Mouse (Mus musculus) limb, embryonic 12.5 days (tissue): ENCODE results near the gene Auts2. TPM values are rescaled to one million over a fixed set of nuclear protein-coding genes. Genes with fewer than 3 reads are reported as not detected.
A peak's percentile ranks its signal among the peaks of the same experiment; 100 is the strongest.

Experiments
- ATAC-seq: fragments of 200-750 bp; cut with Nextera tagmentation; 2 replicates; pipeline ENCODE4 v1.8.0; 2017; ENCODE audit warnings: low read depth, moderate TSS enrichment; ENCODE audit not compliant: insufficient number of reproducible peaks, insufficient read depth, low FRiP score, low TSS enrichment
- H3K27ac ChIP-seq: fragments of 300-500 bp; sonication (generic); 2 replicates; pipeline ENCODE4 v1.5.1; 2016; ENCODE audit warnings: mild to moderate bottlenecking, moderate library complexity
- H3K27me3 ChIP-seq: fragments of 300-500 bp; sonication (generic); 2 replicates; pipeline ENCODE4 v1.6.1; 2016; ENCODE audit warnings: mild to moderate bottlenecking, moderate library complexity
- H3K36me3 ChIP-seq: fragments of 300-500 bp; sonication (generic); 2 replicates; pipeline ENCODE4 v1.6.1; 2016; ENCODE audit warnings: mild to moderate bottlenecking, moderate library complexity
- H3K4me1 ChIP-seq: fragments of 300-500 bp; sonication (generic); replicated peaks from 2 replicates; pipeline ENCODE4 v1.6.1; 2016
- H3K4me2 ChIP-seq: fragments of 300-500 bp; sonication (generic); 2 replicates; pipeline ENCODE4 v1.6.1; 2016; ENCODE audit warnings: mild to moderate bottlenecking, moderate library complexity
- H3K4me3 ChIP-seq: fragments of 300-500 bp; sonication (generic); replicated peaks from 2 replicates; pipeline ENCODE4 v1.5.1; 2016; ENCODE audit warnings: mild to moderate bottlenecking
- H3K9ac ChIP-seq: fragments of 300-500 bp; sonication (generic); replicated peaks from 2 replicates; pipeline ENCODE4 v1.6.1; 2016; ENCODE audit warnings: mild to moderate bottlenecking, moderate library complexity
- H3K9me3 ChIP-seq: fragments of 300-500 bp; sonication (generic); 2 replicates; pipeline ENCODE4 v1.6.1; 2016; ENCODE audit warnings: mild to moderate bottlenecking, moderate library complexity
- WGBS: fragments of 180-500 bp; shearing (Covaris S2); methylation state at CpG from one replicate; pipeline ENCODE4 v1.1.7; 2016; 5-methylcytosine and 5-hydroxymethylcytosine counted together
- polyA plus RNA-seq: library from polyadenylated mRNA; unstranded; fragments of >200 nt; fragmentation: Nextera tagmentation; extraction: Ambion mirVana; gene quantifications from 2 replicates; pipeline ENCODE4 v1.2.1, GENCODE M21; 2016

Auts2 gene
- polyA plus RNA-seq, 1 experiment from 2014 or later: 66.4 TPM

- Histone ChIP-seq H3K9ac (no peak overlapping the region), H3K4me2 (no peak overlapping the region), H3K36me3 (peaks cover 10% of the 10 kb centered on the region; the same call in 1 of the 2 replicates), H3K4me3 (no peak overlapping the region), H3K27ac (peak overlapping the region; percentile 20; the same call in 1 of the 2 replicates), H3K4me1 (peaks cover 29% of the 10 kb centered on the region), H3K27me3 (no peaks in the 10 kb centered on the region), H3K9me3 (peaks cover 3% of the 10 kb centered on the region; the same call in 1 of the 2 replicates)
- no peak for ATAC-seq
- WGBS: 54% methylated on average over 6 of the region's 6 CpGs
These were observed 793.9 kb downstream of the Auts2 start for GRCm38 (mm10) chr5:131749211-131749610.

DNA sequence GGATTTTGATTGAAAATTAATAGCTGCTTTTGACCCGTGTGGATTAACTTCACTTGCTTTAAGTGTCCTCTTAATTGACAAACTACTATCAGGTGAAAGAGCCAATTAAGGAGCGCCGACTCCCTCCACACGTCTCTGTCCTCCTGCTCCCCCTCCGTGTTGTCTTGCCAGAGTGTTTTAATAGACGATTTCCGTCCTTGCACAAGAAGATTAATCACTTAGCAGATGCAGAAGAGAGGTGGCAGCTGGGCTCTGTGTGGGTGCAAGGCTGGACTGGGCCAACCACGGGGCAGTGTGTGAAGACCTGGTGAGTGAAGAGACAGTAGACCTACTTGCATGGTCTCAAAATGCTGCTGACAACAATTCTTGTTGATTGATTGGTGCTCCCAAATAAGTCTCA lies 800.1 kb downstream of the Auts2 start:
- Histone ChIP-seq H3K27ac (no peak overlapping the region), H3K4me3 (no peak overlapping the region), H3K4me2 (no peak overlapping the region), H3K27me3 (no peaks in the 10 kb centered on the region; the same call in 1 of the 2 replicates), H3K9ac (no peak overlapping the region), H3K4me1 (peaks cover 11% of the 10 kb centered on the region), H3K9me3 (peaks cover 3% of the 10 kb centered on the region; the same call in 1 of the 2 replicates), H3K36me3 (peaks cover 10% of the 10 kb centered on the region; the same call in 1 of the 2 replicates)
- no peak for ATAC-seq
- WGBS: 28% methylated on average over 8 of the region's 8 CpGs

- Histone ChIP-seq H3K9ac (no peak overlapping the region), H3K4me3 (no peak overlapping the region), H3K36me3 (no peaks in the 10 kb centered on the region), H3K27ac (no peak overlapping the region), H3K4me2 (no peak overlapping the region), H3K4me1 (peaks cover 62% of the 10 kb centered on the region), H3K27me3 (peaks cover 5% of the 10 kb centered on the region; the same call in 1 of the 2 replicates), H3K9me3 (no peaks in the 10 kb centered on the region)
- ATAC-seq: no peak
- WGBS: 38% methylated on average over 6 of the region's 6 CpGs
These were observed 805.7 kb downstream of the Auts2 start for GRCm38 (mm10) chr5:131737476-131737875.

DNA sequence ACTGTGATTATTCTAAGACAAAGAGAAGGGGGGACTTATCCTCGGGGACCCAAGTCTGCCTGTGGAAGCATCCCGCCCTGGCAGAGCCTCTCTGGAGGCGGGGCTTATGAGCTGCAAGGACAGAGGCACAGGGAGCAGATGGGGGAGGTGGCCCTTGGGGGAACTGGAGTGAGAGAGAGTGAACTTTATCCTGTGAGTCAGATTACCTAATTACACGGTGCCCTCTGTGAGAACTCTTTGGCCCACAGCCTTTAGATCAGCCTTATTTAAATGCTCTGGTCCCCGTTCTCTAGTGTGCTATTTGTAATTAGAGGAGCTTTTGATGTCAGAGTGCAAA lies 809.9 kb downstream of the Auts2 start:
- Histone ChIP-seq H3K9me3 (no peaks in the 10 kb centered on the region), H3K4me2 (no peak overlapping the region), H3K9ac (no peak overlapping the region), H3K4me3 (no peak overlapping the region), H3K4me1 (peaks cover 51% of the 10 kb centered on the region), H3K27ac (no peak overlapping the region), H3K36me3 (no peaks in the 10 kb centered on the region), H3K27me3 (peaks cover 15% of the 10 kb centered on the region; the same call in 1 of the 2 replicates)
- 7% methylated on average over 5 of the region's 5 CpGs for WGBS
- ATAC-seq: no peak

GRCm38 (mm10) chr5:131732631-131733323 lies 810.4 kb downstream of the Auts2 start:
- H3K27me3 ChIP-seq: peaks cover 15% of the 10 kb centered on the region; the same call in 1 of the 2 replicates
- H3K4me3 ChIP-seq: no peak overlapping the region
- WGBS: 40% methylated on average over 7 of the region's 7 CpGs
- H3K4me1 ChIP-seq: peaks cover 48% of the 10 kb centered on the region
- no peak overlapping the region for H3K4me2 ChIP-seq
- no peaks in the 10 kb centered on the region for H3K9me3 ChIP-seq
- H3K9ac ChIP-seq: no peak overlapping the region
- H3K27ac ChIP-seq: no peak overlapping the region
- H3K36me3 ChIP-seq: no peaks in the 10 kb centered on the region
- ATAC-seq: no peak

- Histone ChIP-seq H3K4me1 (peaks cover 26% of the 10 kb centered on the region), H3K27ac (no peak overlapping the region), H3K9me3 (no peaks in the 10 kb centered on the region), H3K4me3 (no peak overlapping the region), H3K36me3 (no peaks in the 10 kb centered on the region), H3K4me2 (no peak overlapping the region), H3K9ac (no peak overlapping the region), H3K27me3 (peaks cover 29% of the 10 kb centered on the region)
- 88% methylated on average over 4 of the region's 4 CpGs for WGBS
- no peak for ATAC-seq
These were observed 813.7 kb downstream of the Auts2 start for GRCm38 (mm10) chr5:131729456-131729855.

GRCm38 (mm10) chr5:131727909-131728308 lies 815.2 kb downstream of the Auts2 start:
- H3K4me2 ChIP-seq: no peak overlapping the region
- H3K27me3 ChIP-seq: peaks cover 25% of the 10 kb centered on the region
- no peak overlapping the region for H3K27ac ChIP-seq
- 73% methylated on average over 4 of the region's 4 CpGs for WGBS
- peaks cover 15% of the 10 kb centered on the region for H3K4me1 ChIP-seq
- no peaks in the 10 kb centered on the region for H3K36me3 ChIP-seq
- no peak overlapping the region for H3K4me3 ChIP-seq
- no peaks in the 10 kb centered on the region for H3K9me3 ChIP-seq
- H3K9ac ChIP-seq: no peak overlapping the region
- no peak for ATAC-seq

GRCm38 (mm10) chr5:131724508-131724907 lies 818.6 kb downstream of the Auts2 start:
- Histone ChIP-seq H3K27ac (no peak overlapping the region), H3K4me3 (no peak overlapping the region), H3K9ac (no peak overlapping the region), H3K9me3 (no peaks in the 10 kb centered on the region), H3K4me1 (peaks cover 22% of the 10 kb centered on the region), H3K27me3 (peaks cover 20% of the 10 kb centered on the region), H3K36me3 (no peaks in the 10 kb centered on the region), H3K4me2 (no peak overlapping the region)
- no peak for ATAC-seq
- 91% methylated on average over 1 of the region's 1 CpGs for WGBS

- Histone ChIP-seq H3K36me3 (no peaks in the 10 kb centered on the region), H3K4me3 (no peak overlapping the region), H3K9ac (no peak overlapping the region), H3K27me3 (peaks cover 29% of the 10 kb centered on the region), H3K9me3 (no peaks in the 10 kb centered on the region), H3K4me2 (no peak overlapping the region), H3K27ac (no peak overlapping the region), H3K4me1 (peaks cover 38% of the 10 kb centered on the region)
- no peak for ATAC-seq
- 7% methylated on average over 6 of the region's 6 CpGs for WGBS
These were observed 820.4 kb downstream of the Auts2 start for GRCm38 (mm10) chr5:131722791-131723190.

DNA sequence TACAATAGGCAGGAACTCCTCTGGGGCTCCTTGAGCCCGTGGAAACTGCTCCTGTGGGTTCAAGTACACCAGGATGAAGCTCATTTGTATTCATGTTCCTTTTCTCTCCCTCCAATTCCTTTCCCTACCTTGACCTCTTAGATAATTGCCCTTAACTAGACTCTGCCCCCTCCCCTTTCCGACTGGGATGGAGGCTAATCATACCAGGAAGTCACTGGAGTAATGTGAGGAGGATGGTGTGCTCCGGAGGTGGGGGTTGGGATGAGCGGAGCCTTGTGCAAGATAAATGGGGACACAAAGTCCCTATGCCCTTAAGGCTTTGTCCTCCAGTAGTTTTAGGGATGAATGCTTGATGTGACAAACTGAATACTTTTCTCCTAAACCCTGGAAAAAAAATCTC lies 820.8 kb downstream of the Auts2 start:
- Histone ChIP-seq H3K9ac (no peak overlapping the region), H3K36me3 (no peaks in the 10 kb centered on the region), H3K4me1 (peaks cover 42% of the 10 kb centered on the region), H3K9me3 (no peaks in the 10 kb centered on the region), H3K4me2 (no peak overlapping the region), H3K4me3 (no peak overlapping the region), H3K27ac (no peak overlapping the region), H3K27me3 (peaks cover 31% of the 10 kb centered on the region)
- WGBS: 17% methylated on average over 4 of the region's 4 CpGs
- no peak for ATAC-seq

DNA sequence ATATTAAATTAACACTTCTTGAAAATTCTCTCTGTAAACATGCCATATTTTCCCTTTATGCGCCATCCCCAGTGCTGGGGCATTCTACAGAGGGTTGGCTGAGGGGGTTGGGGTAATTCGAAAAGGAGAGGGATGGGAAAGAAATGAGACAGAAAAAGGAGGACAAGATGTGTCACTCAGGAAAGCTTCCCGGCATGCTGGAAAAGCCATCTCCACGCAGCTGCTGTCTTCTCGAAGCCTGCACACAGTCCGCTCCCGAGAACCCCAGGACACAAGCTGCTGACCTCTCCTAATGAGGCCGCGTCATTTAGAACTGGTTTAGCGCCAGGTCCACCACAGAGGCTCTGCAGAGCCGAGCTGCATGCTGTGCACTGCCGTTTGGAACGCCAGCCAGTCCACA lies 825.1 kb downstream of the Auts2 start:
- no peak for ATAC-seq
- peaks cover 10% of the 10 kb centered on the region for H3K36me3 ChIP-seq
- H3K4me2 ChIP-seq: 0 out of 2 replicates have a peak overlapping the region, but pooled peaks have one; percentile 2
- no peak overlapping the region for H3K27ac ChIP-seq
- no peaks in the 10 kb centered on the region for H3K9me3 ChIP-seq
- H3K4me1 ChIP-seq: peaks cover 34% of the 10 kb centered on the region
- 32% methylated on average over 13 of the region's 13 CpGs for WGBS
- peaks cover 29% of the 10 kb centered on the region for H3K27me3 ChIP-seq
- no peak overlapping the region for H3K9ac ChIP-seq
- no peak overlapping the region for H3K4me3 ChIP-seq
